ENCODE assay signal across 24 mouse cellular contexts in genomic region chr12:14292083-14292482, GRCm38 (mm10).
DNase-seq lines count a peak whose midpoint lies in the region; TF ChIP-seq lines count a peak whose summit lies in the region.
"Had no signal": no experiment of that assay in that cellular context is flagged by ENCODE, and none has a peak within 500 bp of the region (broad histone marks: within the 10 kb centered on the region; RNA-seq: fewer than 3 reads in every experiment).

No protein-coding gene starts in this region.

- peak; percentile 43 for DNase-seq in layer of hippocampus, adult 11-12 months (ENCODE audit: low spot score)
- no peak for DNase-seq in layer of hippocampus, adult 9-10 months (ENCODE audit: low spot score)
- peak; percentile 40 for DNase-seq in brain, embryonic 14.5 days (ENCODE audit: low read depth)
- DNase-seq in layer of hippocampus, adult 8-10 months (ENCODE audit: low spot score in 2 of 2) = peak; percentile 18 to 37
- DNase-seq in telencephalon, adult 2 months (ENCODE audit: low read depth, low spot score) = peak; percentile 4
- no peak for DNase-seq in thymus, postnatal 25 days
- DNase-seq: adrenal gland, adult 2 months; adrenal gland, postnatal 36 days; B cell, adult 2 months; cerebellum, adult 11 months; cerebellum, adult 9-10 months; cerebellum, postnatal 36 days; gastrocnemius, adult 2 months; gastrocnemius, postnatal 36 days; heart, adult 18-20 months; heart, postnatal 36 days; kidney, adult 8-10 months; kidney, postnatal 10 days; liver, embryonic 13.5 days; lung, adult 18-20 months; lung, postnatal 4 days; right cerebral cortex, postnatal 25 days; thymus, adult 18-20 months; thymus, postnatal 36 days had no signal

- TF ChIP-seq POLR2A in brain, embryonic 14.5 days (IDR thresholded peaks at IDR 0.05; ENCODE audit: borderline replicate concordance, extremely low read depth, insufficient read depth, insufficient read length, poor library complexity, severe bottlenecking) = no peak

- no peak for TF ChIP-seq CTCF in brain, embryonic 14.5 days (IDR thresholded peaks at IDR 0.05; ENCODE audit: borderline replicate concordance, extremely low read depth, insufficient read depth, insufficient read length)

Comparison
In these comparisons a context has a peak if more than half of its experiments do, and no peak if none do; other contexts are left out.
1. DNase-seq: peak in layer of hippocampus, adult 11-12 months (single experiment), brain, embryonic 14.5 days (single experiment), layer of hippocampus, adult 8-10 months (2 of 2) and telencephalon, adult 2 months (single experiment); none in layer of hippocampus, adult 9-10 months (single experiment) and thymus, postnatal 25 days (single experiment).